Mouse (Mus musculus) T-cell, adult 2 months (primary cell): ENCODE results near the gene Secisbp2l.
A peak's percentile ranks its signal among the peaks of the same experiment; 100 is the strongest.

ENCODE experiments used
- DNase-seq: peaks from one replicate; pipeline ENCODE4 v3.0.0; 2022; ENCODE audit warnings: low spot score

The Secisbp2l gene

DNA sequence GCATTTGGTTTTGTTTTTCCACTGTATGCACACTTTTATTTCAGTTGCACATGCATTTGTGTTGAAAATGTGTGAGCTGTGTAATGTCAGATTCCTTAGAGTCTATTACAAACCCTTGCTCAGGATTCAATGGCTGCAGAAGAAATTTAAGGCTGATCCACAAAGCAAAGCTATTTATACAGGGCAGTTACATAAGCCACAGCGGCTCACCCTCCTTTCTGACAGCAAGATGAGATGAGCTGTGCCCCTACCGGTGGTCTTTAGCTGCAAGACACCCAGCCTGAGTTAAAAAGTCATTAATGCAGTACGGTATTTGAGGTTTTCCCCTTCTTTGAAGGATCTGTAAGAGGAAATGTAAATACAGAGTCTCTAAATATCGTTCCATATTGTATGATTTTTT, 1.2 kb upstream of the Secisbp2l start:
- no peak for DNase-seq

DNA sequence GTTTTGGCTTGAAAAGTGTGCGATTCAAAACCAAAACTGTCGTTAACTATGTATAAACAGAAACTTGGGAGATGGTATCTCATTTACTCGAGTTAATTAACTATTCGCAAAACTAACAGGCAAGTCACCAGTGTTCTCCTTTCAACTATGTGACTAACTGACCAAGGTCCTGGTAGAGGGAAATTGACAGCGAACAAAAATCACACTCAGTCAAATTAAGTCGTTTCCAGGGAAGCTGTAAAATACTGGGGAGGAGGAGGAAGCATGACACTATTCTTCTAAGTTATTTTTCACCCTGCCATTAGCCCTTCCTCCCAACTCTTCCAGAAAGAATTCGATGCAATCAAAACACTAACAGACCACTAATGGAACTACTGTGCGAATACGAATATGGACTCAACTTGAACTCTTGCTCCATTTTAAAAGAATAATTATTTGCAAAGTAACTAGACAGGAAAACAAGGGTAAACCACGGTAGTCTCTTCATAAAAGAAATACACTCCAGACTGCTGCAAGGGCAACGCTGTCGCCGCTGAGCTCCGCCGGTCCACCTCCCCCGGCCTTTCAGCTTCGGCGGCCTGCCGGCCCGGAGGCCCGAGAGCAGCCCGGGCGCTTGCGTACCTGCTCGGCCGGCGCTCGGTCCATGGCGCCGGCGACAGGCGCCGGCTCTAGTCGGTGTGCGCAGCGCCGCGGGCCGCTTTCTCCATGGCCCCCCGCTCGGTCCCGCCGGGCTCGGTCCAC, 522 bp downstream of the Secisbp2l start:
- DNase-seq = no peak

DNA sequence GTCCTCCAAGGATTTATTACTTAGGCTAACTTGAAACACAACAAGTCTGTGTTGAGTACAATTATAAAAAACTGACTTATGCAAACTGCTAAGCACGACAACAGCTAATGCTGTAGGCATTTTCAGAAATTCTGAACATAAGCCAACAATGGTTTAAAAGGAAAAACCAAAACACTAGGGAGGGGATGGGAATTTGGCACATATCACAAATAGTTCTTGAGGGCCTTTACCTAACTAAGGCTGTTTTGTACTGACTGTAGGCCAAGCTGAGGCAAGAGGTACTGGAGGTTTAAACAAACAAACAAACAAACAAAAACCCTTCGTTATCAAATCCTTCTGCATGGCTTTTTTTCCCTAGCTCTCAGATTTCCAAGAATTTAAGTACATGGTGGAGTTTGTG, 1.7 kb downstream of the Secisbp2l start:
- DNase-seq = no peak

DNA sequence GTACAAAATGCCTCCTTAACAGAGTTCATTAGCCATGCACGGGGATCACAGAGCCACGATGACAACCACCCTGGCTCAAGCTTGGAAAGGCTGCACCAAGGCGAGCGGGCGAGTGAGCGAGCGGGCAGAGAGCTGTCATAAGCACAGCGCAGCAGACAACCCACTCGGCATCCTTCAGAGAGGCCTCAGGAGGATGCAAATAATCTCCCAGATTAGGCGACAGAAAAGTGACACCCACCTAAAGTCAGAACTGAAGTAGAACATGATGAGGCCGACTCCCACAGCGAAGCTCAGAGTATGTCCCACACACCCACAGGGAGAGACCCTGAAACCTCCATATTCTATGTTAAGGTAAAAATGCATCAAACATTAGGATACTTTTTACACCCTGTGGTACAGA, 4.3 kb downstream of the Secisbp2l start:
- DNase-seq = no peak

GRCm38 (mm10) chr2:125777018-125777417, 5.7 kb downstream of the Secisbp2l start:
- peak; percentile 2 for DNase-seq

- DNase-seq = no peak
These were observed 7.0 kb downstream of the Secisbp2l start for GRCm38 (mm10) chr2:125775661-125776060.

DNA sequence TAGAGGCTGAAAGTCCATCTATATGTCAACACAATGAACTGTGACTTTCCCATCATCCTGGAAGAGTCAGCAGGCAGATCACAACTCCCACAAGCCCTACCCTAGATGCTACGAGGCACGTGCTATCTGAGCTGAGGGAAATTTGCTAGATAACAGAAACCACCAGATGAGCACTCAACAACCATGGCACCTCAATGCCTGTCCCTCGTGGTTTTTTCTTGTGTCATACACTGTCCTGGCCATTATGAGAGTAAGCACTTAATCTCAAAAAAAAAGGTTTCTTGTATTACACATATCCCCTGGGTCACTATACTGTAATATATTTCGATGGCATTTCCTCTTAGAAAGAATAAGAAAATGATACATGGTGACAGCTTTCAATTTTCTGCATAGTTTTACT, 7.8 kb downstream of the Secisbp2l start:
- no peak for DNase-seq

GRCm38 (mm10) chr2:125765029-125765428, 17.6 kb downstream of the Secisbp2l start:
- no peak for DNase-seq

DNA sequence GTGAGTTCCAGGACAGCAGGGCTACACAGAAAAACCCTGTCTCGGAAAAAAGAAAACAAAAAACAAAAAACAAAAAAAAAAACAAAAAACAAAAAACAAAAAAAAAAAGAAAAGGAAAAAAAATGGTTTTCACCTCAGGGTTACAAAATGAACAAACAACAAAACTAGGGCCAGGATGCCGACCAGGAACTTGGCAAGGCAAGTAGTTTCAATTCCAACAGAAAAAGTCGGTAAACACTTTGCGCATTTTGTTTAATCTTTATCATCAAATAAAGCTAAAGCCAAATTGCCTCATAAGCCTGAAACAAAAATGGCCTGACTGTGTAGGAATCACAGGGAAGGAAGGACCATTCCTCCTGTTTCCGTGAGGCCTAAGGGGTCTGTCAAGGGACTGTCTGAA, 18.1 kb downstream of the Secisbp2l start:
- no peak for DNase-seq

GRCm38 (mm10) chr2:125749330-125749729, 33.3 kb downstream of the Secisbp2l start:
- no peak for DNase-seq

DNA sequence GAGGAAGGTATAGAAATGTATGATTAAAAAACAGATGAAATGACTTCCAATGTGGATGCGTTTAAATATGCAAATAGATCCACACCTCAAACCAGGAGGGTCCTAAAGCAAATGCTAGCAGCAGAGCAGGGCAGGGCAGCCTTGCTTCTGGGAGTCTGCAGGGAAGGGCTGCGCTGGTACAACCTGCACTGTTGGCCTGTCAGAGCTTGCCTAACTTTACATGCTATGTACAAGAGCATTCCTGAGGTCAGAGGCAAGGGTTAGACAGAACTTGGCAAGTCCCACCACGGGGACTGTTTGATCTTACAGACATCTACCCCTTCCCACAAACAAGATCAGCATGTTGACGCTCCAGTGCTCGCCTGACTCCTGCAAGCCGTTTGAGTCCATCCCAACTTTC, 43.3 kb downstream of the Secisbp2l start:
- no peak for DNase-seq

DNA sequence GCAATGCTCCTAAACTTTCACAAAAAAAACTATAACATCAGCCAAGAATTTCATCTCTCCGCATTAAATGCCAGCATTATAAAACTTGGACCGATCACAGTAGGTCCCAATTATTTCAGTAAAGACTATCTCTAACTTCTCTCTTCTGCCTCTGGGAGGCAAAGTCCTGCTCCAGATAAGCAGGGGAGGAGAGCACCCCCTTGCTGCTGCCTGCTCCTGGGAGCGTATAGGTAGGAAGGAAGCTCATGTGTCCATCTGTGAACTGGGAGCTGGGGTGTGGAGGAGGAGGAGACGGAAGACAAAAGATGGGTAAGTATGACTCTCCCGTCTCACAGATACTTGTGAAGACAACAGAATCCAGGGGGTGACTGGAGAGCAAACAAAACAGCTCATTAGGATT, 44.0 kb downstream of the Secisbp2l start:
- DNase-seq = no peak

DNA sequence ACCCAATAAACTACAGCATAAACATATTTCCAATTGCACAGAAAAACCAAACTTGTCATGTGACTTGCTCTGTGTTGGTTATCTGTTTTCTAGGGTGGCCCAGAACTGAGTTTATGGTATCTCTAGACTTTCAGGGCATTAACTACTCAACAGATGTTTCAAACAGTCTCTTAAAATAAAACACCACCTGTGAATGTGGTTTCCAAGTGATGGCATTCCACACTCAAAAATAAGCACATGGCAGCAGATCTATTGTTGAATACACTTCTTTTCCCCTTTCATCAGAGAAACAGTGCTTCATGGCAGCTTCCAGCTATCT, 46.7 kb downstream of the Secisbp2l start:
- DNase-seq = no peak

GRCm38 (mm10) chr2:125735333-125736024, 47.2 kb downstream of the Secisbp2l start:
- no peak for DNase-seq

DNA sequence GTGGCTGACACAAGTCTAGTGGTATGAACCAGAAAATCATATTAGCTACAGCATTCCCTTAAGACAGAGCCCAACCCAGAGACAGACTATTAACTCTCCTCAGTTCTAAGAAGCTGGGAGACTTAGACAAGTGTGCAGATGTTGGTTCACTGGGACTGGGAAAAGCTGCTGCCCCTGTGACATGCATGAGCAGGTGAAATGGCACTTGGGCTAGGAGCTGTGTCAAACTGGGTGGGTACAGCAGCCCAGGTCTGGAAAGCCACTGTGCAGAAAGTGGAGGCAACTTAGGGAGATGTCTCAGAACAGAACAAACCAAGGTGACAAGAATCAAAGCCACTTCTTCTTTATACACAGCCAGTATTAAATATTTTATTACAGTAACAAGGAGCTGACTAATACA, 47.9 kb downstream of the Secisbp2l start:
- no peak for DNase-seq

- DNase-seq = peak; percentile 77
These were observed 50.7 kb downstream of the Secisbp2l start for GRCm38 (mm10) chr2:125731763-125732560.

GRCm38 (mm10) chr2:125724546-125725114, 58.0 kb downstream of the Secisbp2l start:
- DNase-seq = peak; percentile 29

DNA sequence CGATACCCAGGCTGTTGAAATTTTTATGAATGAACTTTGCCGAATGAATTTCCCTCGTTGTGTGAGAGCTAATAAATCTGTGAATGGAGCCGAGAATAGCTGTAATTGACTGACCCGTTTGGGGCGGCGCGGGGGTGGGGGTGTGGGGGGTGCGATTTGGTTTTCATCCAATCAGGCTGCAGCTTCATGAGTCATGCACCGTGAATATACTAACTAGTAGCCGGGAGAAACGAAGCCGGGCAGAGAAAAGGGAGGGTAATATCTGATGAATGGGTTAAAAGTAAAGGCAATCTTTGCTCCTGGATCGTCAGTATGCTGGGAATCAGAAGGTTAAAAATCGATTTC, 58.6 kb downstream of the Secisbp2l start, which contains the start of gene Shc4:
Gene Shc4 (minus strand): TSS at position 63 of the 345 bp plus-strand sequence.
- DNase-seq = no peak

- DNase-seq = no peak
These were observed 59.1 kb downstream of the Secisbp2l start for GRCm38 (mm10) chr2:125723408-125724085.

DNA sequence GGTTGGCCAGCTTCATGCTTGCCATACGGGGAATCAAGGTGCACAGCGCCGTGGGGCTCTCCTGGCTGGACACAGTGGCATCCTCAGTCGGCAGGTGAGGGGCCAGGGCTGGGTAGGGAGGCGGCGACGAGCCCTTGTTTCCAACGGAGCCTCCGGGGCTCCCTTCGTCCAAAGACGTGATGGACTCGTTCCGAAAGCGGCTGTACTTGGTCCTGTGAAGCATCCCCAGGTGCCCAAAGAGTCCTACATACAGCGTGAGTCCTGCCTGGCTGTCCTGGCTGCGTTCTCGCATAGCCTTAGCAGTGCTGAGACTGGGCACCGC, 59.6 kb downstream of the Secisbp2l start:
- DNase-seq = no peak

- no peak for DNase-seq
These were observed 66.1 kb downstream of the Secisbp2l start for GRCm38 (mm10) chr2:125716599-125716998.

DNA sequence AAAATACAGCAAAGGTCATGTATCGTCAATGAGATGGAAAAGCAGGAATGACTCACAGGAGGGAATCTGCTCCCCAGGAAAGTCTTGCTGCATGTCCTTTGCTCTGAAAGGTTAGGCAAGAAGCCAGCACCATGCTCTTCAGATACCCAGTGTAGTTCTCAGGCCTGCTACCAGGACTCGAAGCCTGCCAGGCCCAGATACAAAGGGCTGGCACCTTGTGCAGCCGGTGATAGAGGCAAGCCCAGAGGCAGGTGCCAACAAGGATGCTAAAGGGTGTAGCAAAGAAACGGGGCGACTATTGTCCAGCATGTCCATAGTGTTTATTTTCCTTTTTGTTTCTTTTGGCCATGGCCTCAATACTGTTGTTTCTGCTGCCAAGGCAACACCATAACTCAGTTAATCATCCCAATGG, 76.2 kb downstream of the Secisbp2l start:
- no peak for DNase-seq
